Mouse (Mus musculus) heart, embryonic 12.5 days (tissue): ENCODE measurements at regions not wholly inside any gene's neighbourhood (a gene's known extent, or its start where the extent isn't known, plus 50 kb on each side); places are given as distances from the start of the nearest gene placed in this dataset.

ENCODE experiments used
- ATAC-seq: fragments of 200-750 bp; cut with Nextera tagmentation; 2 replicates; pipeline ENCODE4 v1.8.0; 2017; ENCODE audit warnings: moderate TSS enrichment, moderate library complexity; ENCODE audit not compliant: insufficient number of reproducible peaks, low FRiP score
- H3K27ac ChIP-seq: fragments of 300-500 bp; sonication (generic); 2 replicates; pipeline ENCODE4 v1.5.1; 2016; ENCODE audit warnings: mild to moderate bottlenecking, moderate library complexity; ENCODE audit not compliant: poor library complexity, severe bottlenecking
- H3K27me3 ChIP-seq: fragments of 300-500 bp; sonication (generic); replicated peaks from 2 replicates; pipeline ENCODE4 v1.6.1; 2016; ENCODE audit warnings: mild to moderate bottlenecking, moderate library complexity
- H3K36me3 ChIP-seq: fragments of 300-500 bp; sonication (generic); 2 replicates; pipeline ENCODE4 v1.6.1; 2016; ENCODE audit warnings: mild to moderate bottlenecking, moderate library complexity
- H3K4me1 ChIP-seq: fragments of 300-500 bp; sonication (generic); replicated peaks from 2 replicates; pipeline ENCODE4 v1.6.1; 2016; ENCODE audit warnings: mild to moderate bottlenecking
- H3K4me2 ChIP-seq: fragments of 300-500 bp; sonication (generic); 2 replicates; pipeline ENCODE4 v1.6.1; 2016; ENCODE audit warnings: mild to moderate bottlenecking, moderate library complexity
- H3K4me3 ChIP-seq: fragments of 300-500 bp; sonication (generic); 2 replicates; pipeline ENCODE4 v1.5.1; 2016; ENCODE audit warnings: mild to moderate bottlenecking
- H3K9ac ChIP-seq: fragments of 300-500 bp; sonication (generic); 2 replicates; pipeline ENCODE4 v1.6.1; 2016; ENCODE audit warnings: mild to moderate bottlenecking, moderate library complexity
- H3K9me3 ChIP-seq: fragments of 300-500 bp; sonication (generic); replicated peaks from 2 replicates; pipeline ENCODE4 v1.6.1; 2016; ENCODE audit warnings: mild to moderate bottlenecking, moderate library complexity
- WGBS: fragments of 180-500 bp; shearing (Covaris S2); methylation state at CpG from one replicate; pipeline ENCODE4 v1.1.7; 2016; 5-methylcytosine and 5-hydroxymethylcytosine counted together

GRCm38 (mm10) chr5:111810079-111810808, 76.5 kb downstream of the Gm26897 start:
- WGBS: 32% methylated on average over 7 of the region's 7 CpGs
- no peak for ATAC-seq
- H3K36me3 ChIP-seq: no peaks in the 10 kb centered on the region

GRCm38 (mm10) chr5:111812581-111812980, 78.9 kb downstream of the Gm26897 start:
- Histone ChIP-seq H3K9ac (no peak overlapping the region), H3K9me3 (no peaks in the 10 kb centered on the region), H3K4me2 (no peak overlapping the region), H3K27me3 (peaks cover 11% of the 10 kb centered on the region), H3K36me3 (no peaks in the 10 kb centered on the region), H3K4me3 (no peak overlapping the region), H3K27ac (no peak overlapping the region), H3K4me1 (peaks cover 6% of the 10 kb centered on the region)
- 36% methylated on average over 7 of the region's 7 CpGs for WGBS
- ATAC-seq: no peak

More at GRCm38 (mm10) chr5:111810079-111810808, 76.5 kb downstream of the Gm26897 start:
- Histone ChIP-seq H3K9me3 (no peaks in the 10 kb centered on the region), H3K9ac (no peak overlapping the region), H3K27ac (no peak overlapping the region), H3K4me2 (no peak overlapping the region), H3K4me3 (no peak overlapping the region), H3K27me3 (peaks cover 16% of the 10 kb centered on the region), H3K4me1 (peaks cover 14% of the 10 kb centered on the region)

- H3K4me2 ChIP-seq: no peak overlapping the region
- no peak overlapping the region for H3K4me3 ChIP-seq
- peaks cover 6% of the 10 kb centered on the region for H3K4me1 ChIP-seq
- H3K9me3 ChIP-seq: no peaks in the 10 kb centered on the region
- no peaks in the 10 kb centered on the region for H3K36me3 ChIP-seq
- no peak overlapping the region for H3K27ac ChIP-seq
- no peak overlapping the region for H3K9ac ChIP-seq
- WGBS: 53% methylated on average over 6 of the region's 6 CpGs
- ATAC-seq: no peak
- H3K27me3 ChIP-seq: peaks cover 11% of the 10 kb centered on the region
Measured at GRCm38 (mm10) chr5:111813090-111813753, 79.5 kb downstream of the Gm26897 start.

GRCm38 (mm10) chr5:111814893-111815760, 81.4 kb downstream of the Gm26897 start:
- Histone ChIP-seq H3K9ac (no peak overlapping the region), H3K4me3 (no peak overlapping the region), H3K36me3 (no peaks in the 10 kb centered on the region), H3K4me2 (no peak overlapping the region), H3K27me3 (peaks cover 16% of the 10 kb centered on the region), H3K4me1 (peaks cover 6% of the 10 kb centered on the region), H3K27ac (no peak overlapping the region), H3K9me3 (no peaks in the 10 kb centered on the region)
- no peak for ATAC-seq
- WGBS: 80% methylated on average over 20 of the region's 20 CpGs

- H3K4me3 ChIP-seq: no peak overlapping the region
- no peaks in the 10 kb centered on the region for H3K36me3 ChIP-seq
- peaks cover 29% of the 10 kb centered on the region for H3K27me3 ChIP-seq
- WGBS: 90% methylated on average over 9 of the region's 9 CpGs
- no peaks in the 10 kb centered on the region for H3K9me3 ChIP-seq
- no peak overlapping the region for H3K27ac ChIP-seq
- no peak overlapping the region for H3K9ac ChIP-seq
- H3K4me2 ChIP-seq: no peak overlapping the region
- ATAC-seq: no peak
- H3K4me1 ChIP-seq: 0 out of 2 replicates have a peak, but pooled peaks cover 13% of the 10 kb centered on the region
Measured at GRCm38 (mm10) chr5:111820963-111821362, 87.2 kb downstream of the Gm26897 start.

GRCm38 (mm10) chr5:111822882-111823281, 89.2 kb downstream of the Gm26897 start:
- no peak overlapping the region for H3K27ac ChIP-seq
- no peak overlapping the region for H3K4me3 ChIP-seq
- no peak overlapping the region for H3K9ac ChIP-seq
- ATAC-seq: no peak
- no peaks in the 10 kb centered on the region for H3K9me3 ChIP-seq
- H3K4me1 ChIP-seq: 0 out of 2 replicates have a peak, but pooled peaks cover 13% of the 10 kb centered on the region
- peaks cover 27% of the 10 kb centered on the region for H3K27me3 ChIP-seq
- no peaks in the 10 kb centered on the region for H3K36me3 ChIP-seq
- no peak overlapping the region for H3K4me2 ChIP-seq

GRCm38 (mm10) chr5:111823420-111823819, 89.7 kb downstream of the Gm26897 start:
- H3K9me3 ChIP-seq: no peaks in the 10 kb centered on the region
- no peak overlapping the region for H3K27ac ChIP-seq
- no peak overlapping the region for H3K4me2 ChIP-seq
- no peak overlapping the region for H3K4me3 ChIP-seq
- ATAC-seq: no peak
- H3K27me3 ChIP-seq: peaks cover 25% of the 10 kb centered on the region
- 0 out of 2 replicates have a peak, but pooled peaks cover 13% of the 10 kb centered on the region for H3K4me1 ChIP-seq
- no peaks in the 10 kb centered on the region for H3K36me3 ChIP-seq
- WGBS: 15% methylated on average over 4 of the region's 4 CpGs
- H3K9ac ChIP-seq: no peak overlapping the region

GRCm38 (mm10) chr5:111823842-111824241, 90.1 kb downstream of the Gm26897 start:
- Histone ChIP-seq H3K4me2 (no peak overlapping the region), H3K4me3 (no peak overlapping the region), H3K27me3 (peaks cover 25% of the 10 kb centered on the region), H3K27ac (no peak overlapping the region), H3K4me1 (0 out of 2 replicates have a peak, but pooled peaks cover 13% of the 10 kb centered on the region), H3K9me3 (no peaks in the 10 kb centered on the region), H3K9ac (no peak overlapping the region), H3K36me3 (no peaks in the 10 kb centered on the region)
- no peak for ATAC-seq
- 31% methylated on average over 5 of the region's 5 CpGs for WGBS

GRCm38 (mm10) chr5:111824600-111825130, 90.9 kb downstream of the Gm26897 start:
- Histone ChIP-seq H3K27ac (no peak overlapping the region), H3K9ac (no peak overlapping the region), H3K4me1 (0 out of 2 replicates have a peak, but pooled peaks cover 13% of the 10 kb centered on the region), H3K9me3 (no peaks in the 10 kb centered on the region), H3K4me3 (no peak overlapping the region), H3K27me3 (peaks cover 21% of the 10 kb centered on the region), H3K36me3 (no peaks in the 10 kb centered on the region), H3K4me2 (no peak overlapping the region)
- ATAC-seq: no peak
- WGBS: 51% methylated on average over 4 of the region's 4 CpGs

GRCm38 (mm10) chr5:111829891-111830290, 96.2 kb downstream of the Gm26897 start:
- H3K4me2 ChIP-seq: no peak overlapping the region
- no peak for ATAC-seq
- no peak overlapping the region for H3K27ac ChIP-seq
- no peak overlapping the region for H3K9ac ChIP-seq
- H3K27me3 ChIP-seq: peaks cover 4% of the 10 kb centered on the region; the same call in 1 of the 2 replicates
- H3K36me3 ChIP-seq: no peaks in the 10 kb centered on the region
- H3K4me3 ChIP-seq: no peak overlapping the region
- H3K4me1 ChIP-seq: no peaks in the 10 kb centered on the region
- no peaks in the 10 kb centered on the region for H3K9me3 ChIP-seq
- 80% methylated on average over 6 of the region's 6 CpGs for WGBS
